ENCODE assay signal across 24 mouse cellular contexts in genomic region chr7:120126976-120127685, GRCm38 (mm10). TPM values are rescaled to one million over a fixed set of nuclear protein-coding genes. Genes with fewer than 3 reads are reported as not detected.
DNase-seq lines count a peak whose midpoint lies in the region; ATAC-seq and TF ChIP-seq lines count a peak whose summit lies in the region.
"Had no signal": no experiment of that assay in that cellular context is flagged by ENCODE, and none has a peak within 500 bp of the region (broad histone marks: within the 10 kb centered on the region; RNA-seq: fewer than 3 reads in every experiment).

No protein-coding gene starts in this region.

- 31% methylated on average over 5 of the region's 5 CpGs for WGBS in hindbrain, embryonic 10.5 days
- 43% methylated on average over 5 of the region's 5 CpGs for WGBS in hindbrain, postnatal 0 days
- WGBS in midbrain, embryonic 11.5 days = 26% methylated on average over 5 of the region's 5 CpGs
- WGBS in midbrain, embryonic 15.5 days = 16% methylated on average over 5 of the region's 5 CpGs
- 11% methylated on average over 5 of the region's 5 CpGs for WGBS in embryonic facial prominence, embryonic 12.5 days
- WGBS in limb, embryonic 14.5 days = 10% methylated on average over 5 of the region's 5 CpGs

- no peaks in the 10 kb centered on the region for H3K36me3 ChIP-seq in hindbrain, embryonic 10.5 days
- H3K36me3 ChIP-seq in hindbrain, postnatal 0 days (ENCODE audit: insufficient read depth, low read length) = no peaks in the 10 kb centered on the region
- no peaks in the 10 kb centered on the region for H3K36me3 ChIP-seq in midbrain, embryonic 11.5 days (ENCODE audit: control insufficient read depth, insufficient read depth, low read length)
- H3K36me3 ChIP-seq in midbrain, embryonic 15.5 days (replicated peaks) = no peaks in the 10 kb centered on the region
- no peaks in the 10 kb centered on the region for H3K36me3 ChIP-seq in embryonic facial prominence, embryonic 12.5 days
- no peaks in the 10 kb centered on the region for H3K36me3 ChIP-seq in limb, embryonic 14.5 days (ENCODE audit: control insufficient read depth, insufficient read depth, low read length)
- H3K36me3 ChIP-seq: forebrain, embryonic 15.5 days; midbrain, embryonic 10.5 days; neural tube, embryonic 15.5 days had no signal

- peak; percentile 15 for DNase-seq in hindbrain, embryonic 10.5 days (ENCODE audit: low spot score)
- DNase-seq in hindbrain, postnatal 0 days (ENCODE audit: low spot score) = no peak
- DNase-seq in midbrain, embryonic 11.5 days (ENCODE audit: low spot score, missing footprints) = peak; percentile 74
- DNase-seq in limb, embryonic 14.5 days (ENCODE audit: low spot score) = peak; percentile 66
- DNase-seq in frontal cortex, postnatal 10 days (ENCODE audit: low spot score in 2 of 2) = no peak
- no peak for DNase-seq in layer of hippocampus, adult 8-10 months (ENCODE audit: low spot score in 2 of 2)
- DNase-seq: adrenal gland, postnatal 10 days; cerebellum, adult 11-12 months; cerebellum, postnatal 25 days; heart, adult 18-20 months; heart, postnatal 36 days; lung, embryonic 14.5 days; lung, postnatal 4 days; thymus, postnatal 14 days had no signal

- no peak overlapping the region for H3K4me3 ChIP-seq in hindbrain, embryonic 10.5 days
- no peak overlapping the region for H3K4me3 ChIP-seq in hindbrain, postnatal 0 days (ENCODE audit: low read length)
- no peak overlapping the region for H3K4me3 ChIP-seq in midbrain, embryonic 11.5 days (ENCODE audit: low read depth, low read length)
- no peak overlapping the region for H3K4me3 ChIP-seq in midbrain, embryonic 15.5 days
- no peak overlapping the region for H3K4me3 ChIP-seq in embryonic facial prominence, embryonic 12.5 days
- no peak overlapping the region for H3K4me3 ChIP-seq in limb, embryonic 14.5 days (replicated peaks; ENCODE audit: low read length)
- H3K4me3 ChIP-seq: erythroblast, embryonic 14.5 days; forebrain, embryonic 15.5 days; midbrain, embryonic 10.5 days; myocyte; neural tube, embryonic 15.5 days had no signal

- H3K9me3 ChIP-seq in hindbrain, embryonic 10.5 days = no peaks in the 10 kb centered on the region
- H3K9me3 ChIP-seq in hindbrain, postnatal 0 days (ENCODE audit: low read length) = no peaks in the 10 kb centered on the region
- H3K9me3 ChIP-seq in midbrain, embryonic 11.5 days (ENCODE audit: control insufficient read depth, low read length) = no peaks in the 10 kb centered on the region
- H3K9me3 ChIP-seq in midbrain, embryonic 15.5 days = no peaks in the 10 kb centered on the region
- H3K9me3 ChIP-seq in embryonic facial prominence, embryonic 12.5 days = no peaks in the 10 kb centered on the region
- H3K9me3 ChIP-seq in limb, embryonic 14.5 days (ENCODE audit: control insufficient read depth, low read length) = no peaks in the 10 kb centered on the region
- H3K9me3 ChIP-seq: forebrain, embryonic 15.5 days; midbrain, embryonic 10.5 days; neural tube, embryonic 15.5 days had no signal

- ATAC-seq in hindbrain, postnatal 0 days = no peak
- ATAC-seq in midbrain, embryonic 11.5 days (ENCODE audit: low FRiP score) = no peak
- no peak for ATAC-seq in midbrain, embryonic 15.5 days (replicated peaks)
- ATAC-seq in embryonic facial prominence, embryonic 12.5 days (ENCODE audit: insufficient number of reproducible peaks, insufficient read depth, low FRiP score, low TSS enrichment) = peak; percentile 70
- ATAC-seq in limb, embryonic 14.5 days (ENCODE audit: low FRiP score, low read depth) = peak; percentile 66
- ATAC-seq: forebrain, embryonic 15.5 days had no signal

- no peak for TF ChIP-seq POLR2A in limb, embryonic 14.5 days (IDR thresholded peaks at IDR 0.05; ENCODE audit: borderline replicate concordance, extremely low read depth, insufficient read depth, insufficient read length)

- TF ChIP-seq CTCF in hindbrain, postnatal 0 days (IDR thresholded peaks at IDR 0.05; ENCODE audit: low read depth) = no peak

- peaks cover 24% of the 10 kb centered on the region for H3K4me1 ChIP-seq in hindbrain, embryonic 10.5 days (replicated peaks)
- no peaks in the 10 kb centered on the region for H3K4me1 ChIP-seq in hindbrain, postnatal 0 days (ENCODE audit: insufficient read depth, low read length)
- peaks cover 4% of the 10 kb centered on the region for H3K4me1 ChIP-seq in midbrain, embryonic 11.5 days (ENCODE audit: control insufficient read depth, insufficient read depth, low read length)
- H3K4me1 ChIP-seq in midbrain, embryonic 15.5 days = no peaks in the 10 kb centered on the region
- peaks cover 27% of the 10 kb centered on the region for H3K4me1 ChIP-seq in embryonic facial prominence, embryonic 12.5 days
- H3K4me1 ChIP-seq in limb, embryonic 14.5 days (ENCODE audit: control insufficient read depth, insufficient read depth, low read length) = peaks cover 19% of the 10 kb centered on the region

- H3K27me3 ChIP-seq in hindbrain, embryonic 10.5 days (ENCODE audit: insufficient read depth, poor library complexity, severe bottlenecking) = no peaks in the 10 kb centered on the region
- no peaks in the 10 kb centered on the region for H3K27me3 ChIP-seq in hindbrain, postnatal 0 days (ENCODE audit: insufficient read depth, low read length)
- no peaks in the 10 kb centered on the region for H3K27me3 ChIP-seq in midbrain, embryonic 11.5 days (ENCODE audit: control insufficient read depth, insufficient read depth, low read length)
- no peaks in the 10 kb centered on the region for H3K27me3 ChIP-seq in midbrain, embryonic 15.5 days (replicated peaks)
- no peaks in the 10 kb centered on the region for H3K27me3 ChIP-seq in embryonic facial prominence, embryonic 12.5 days
- H3K27me3 ChIP-seq in limb, embryonic 14.5 days (ENCODE audit: control insufficient read depth, insufficient read depth, low read length) = no peaks in the 10 kb centered on the region
- H3K27me3 ChIP-seq: forebrain, embryonic 15.5 days; neural tube, embryonic 15.5 days had no signal

- H3K4me2 ChIP-seq in hindbrain, postnatal 0 days (ENCODE audit: low read depth, low read length) = no peak overlapping the region
- no peak overlapping the region for H3K4me2 ChIP-seq in midbrain, embryonic 11.5 days
- H3K4me2 ChIP-seq in midbrain, embryonic 15.5 days = no peak overlapping the region
- H3K4me2 ChIP-seq in embryonic facial prominence, embryonic 12.5 days (replicated peaks) = no peak overlapping the region; the same call in 1 of the 2 replicates
- 0 out of 2 replicates have a peak overlapping the region, but pooled peaks have one; percentile 6 for H3K4me2 ChIP-seq in limb, embryonic 14.5 days (replicated peaks; ENCODE audit: low read depth, low read length, severe bottlenecking)
- H3K4me2 ChIP-seq: forebrain, embryonic 15.5 days; liver, embryonic 11.5 days; lung, embryonic 14.5 days; neural tube, embryonic 15.5 days had no signal

- H3K27ac ChIP-seq in hindbrain, embryonic 10.5 days = peak overlapping the region; percentile 60
- H3K27ac ChIP-seq in hindbrain, postnatal 0 days = no peak overlapping the region
- H3K27ac ChIP-seq in midbrain, embryonic 11.5 days (ENCODE audit: low read depth, low read length) = no peak overlapping the region
- no peak overlapping the region for H3K27ac ChIP-seq in midbrain, embryonic 15.5 days
- H3K27ac ChIP-seq in embryonic facial prominence, embryonic 12.5 days = peak overlapping the region; percentile 80
- 0 out of 2 replicates have a peak overlapping the region, but pooled peaks have one; percentile 15 for H3K27ac ChIP-seq in limb, embryonic 14.5 days (replicated peaks; ENCODE audit: low read depth, low read length)
- H3K27ac ChIP-seq: forebrain, embryonic 15.5 days; neural tube, embryonic 15.5 days had no signal

- H3K9ac ChIP-seq in hindbrain, postnatal 0 days (replicated peaks; ENCODE audit: low read length) = no peak overlapping the region
- H3K9ac ChIP-seq in midbrain, embryonic 11.5 days (ENCODE audit: low read length) = no peak overlapping the region
- no peak overlapping the region for H3K9ac ChIP-seq in midbrain, embryonic 15.5 days
- H3K9ac ChIP-seq in embryonic facial prominence, embryonic 12.5 days = no peak overlapping the region
- no peak overlapping the region for H3K9ac ChIP-seq in limb, embryonic 14.5 days (ENCODE audit: low read depth, low read length, severe bottlenecking)
- H3K9ac ChIP-seq: forebrain, embryonic 15.5 days; lung, embryonic 14.5 days; neural tube, embryonic 15.5 days had no signal

RNA-seq across cellular contexts. Expression of gene Zp2, which starts 18.0 kb away (rescaled TPM):
- 0.11 TPM in 1 of 2 replicates, not detected in the other for polyA plus RNA-seq in hindbrain, embryonic 10.5 days (2016; fragmentation: Nextera tagmentation; extraction: Ambion mirVana)
- not detected in 2 replicates for total RNA-seq in hindbrain, postnatal 0 days (2014; rRNA removed)
- not detected in 2 replicates for polyA plus RNA-seq in hindbrain, postnatal 0 days (2015; fragmentation: Nextera tagmentation; extraction: Ambion mirVana)
- not detected in 2 replicates for polyA plus RNA-seq in midbrain, embryonic 11.5 days (2014; fragmentation: Nextera tagmentation; extraction: Ambion mirVana)
- polyA plus RNA-seq in midbrain, embryonic 15.5 days (2015; fragmentation: Nextera tagmentation; extraction: Ambion mirVana) = not detected in 2 replicates
- 0.10 TPM in 1 of 2 replicates, not detected in the other for polyA plus RNA-seq in embryonic facial prominence, embryonic 12.5 days (2016; fragmentation: Nextera tagmentation; extraction: Ambion mirVana)
- polyA plus RNA-seq in limb, embryonic 14.5 days (2012; rRNA removed) = 1.0 and 1.7 TPM in 2 replicates
- polyA plus RNA-seq in limb, embryonic 14.5 days (2014; fragmentation: Nextera tagmentation; extraction: Ambion mirVana) = 0.08 and 0.66 TPM in 2 replicates
- under 1 TPM in 2 of 4 experiments, not detected in 2; 0.39 to 0.49 TPM for total RNA-seq in layer of hippocampus, adult 8-10 months (2022)
- polyA plus RNA-seq: C2C12; erythroblast, embryonic 14.5 days; forebrain, embryonic 15.5 days; intestine, embryonic 14.5 days; liver, embryonic 11.5 days; lung, embryonic 14.5 days; midbrain, embryonic 10.5 days; neural tube, embryonic 15.5 days had no signal

RNA-seq across cellular contexts. Expression of gene Tmem159, which starts 25.0 kb away (rescaled TPM):
- polyA plus RNA-seq in hindbrain, embryonic 10.5 days (2016; fragmentation: Nextera tagmentation; extraction: Ambion mirVana) = 25.1 and 27.3 TPM in 2 replicates
- total RNA-seq in hindbrain, postnatal 0 days (2014; rRNA removed) = 20.2 and 21.4 TPM in 2 replicates
- polyA plus RNA-seq in hindbrain, postnatal 0 days (2015; fragmentation: Nextera tagmentation; extraction: Ambion mirVana) = 23.0 and 26.5 TPM in 2 replicates
- polyA plus RNA-seq in midbrain, embryonic 11.5 days (2014; fragmentation: Nextera tagmentation; extraction: Ambion mirVana) = 23.2 and 23.6 TPM in 2 replicates
- polyA plus RNA-seq in midbrain, embryonic 15.5 days (2015; fragmentation: Nextera tagmentation; extraction: Ambion mirVana) = 10.6 and 10.8 TPM in 2 replicates
- polyA plus RNA-seq in embryonic facial prominence, embryonic 12.5 days (2016; fragmentation: Nextera tagmentation; extraction: Ambion mirVana) = 27.1 and 27.4 TPM in 2 replicates
- 11.7 and 14.2 TPM in 2 replicates for polyA plus RNA-seq in limb, embryonic 14.5 days (2012; rRNA removed)
- polyA plus RNA-seq in limb, embryonic 14.5 days (2014; fragmentation: Nextera tagmentation; extraction: Ambion mirVana) = 22.0 and 28.9 TPM in 2 replicates
- 10 to 100 TPM; 10.3 to 17.6 (median 13.0) TPM for total RNA-seq in layer of hippocampus, adult 8-10 months (2022)
- polyA plus RNA-seq: erythroblast, embryonic 14.5 days had no signal

RNA-seq across cellular contexts. Expression of gene Dnah3, which starts 32.1 kb away (rescaled TPM):
- polyA plus RNA-seq in hindbrain, embryonic 10.5 days (2016; fragmentation: Nextera tagmentation; extraction: Ambion mirVana) = 0.24 TPM in 1 of 2 replicates, not detected in the other
- 0.11 and 0.31 TPM in 2 replicates for total RNA-seq in hindbrain, postnatal 0 days (2014; rRNA removed)
- 0.03 and 0.08 TPM in 2 replicates for polyA plus RNA-seq in hindbrain, postnatal 0 days (2015; fragmentation: Nextera tagmentation; extraction: Ambion mirVana)
- 0.03 TPM in 1 of 2 replicates, not detected in the other for polyA plus RNA-seq in midbrain, embryonic 11.5 days (2014; fragmentation: Nextera tagmentation; extraction: Ambion mirVana)
- 0.21 and 0.29 TPM in 2 replicates for polyA plus RNA-seq in midbrain, embryonic 15.5 days (2015; fragmentation: Nextera tagmentation; extraction: Ambion mirVana)
- not detected in 2 replicates for polyA plus RNA-seq in embryonic facial prominence, embryonic 12.5 days (2016; fragmentation: Nextera tagmentation; extraction: Ambion mirVana)
- polyA plus RNA-seq in limb, embryonic 14.5 days (2012; rRNA removed) = not detected in 2 replicates
- polyA plus RNA-seq in limb, embryonic 14.5 days (2014; fragmentation: Nextera tagmentation; extraction: Ambion mirVana) = 0.01 TPM in 1 of 2 replicates, not detected in the other
- total RNA-seq in layer of hippocampus, adult 8-10 months (2022) = under 1 TPM; 0.25 to 0.58 (median 0.38) TPM
- total RNA-seq: heart, postnatal 36 days had no signal
- polyA plus RNA-seq: C2C12; intestine, embryonic 14.5 days; liver, embryonic 11.5 days; lung, embryonic 14.5 days; midbrain, embryonic 10.5 days; neural tube, embryonic 15.5 days had no signal

RNA-seq across cellular contexts. Expression of gene Anks4b, which starts 46.5 kb away (rescaled TPM):
- 0.05 and 0.12 TPM in 2 replicates for polyA plus RNA-seq in hindbrain, embryonic 10.5 days (2016; fragmentation: Nextera tagmentation; extraction: Ambion mirVana)
- not detected in 2 replicates for total RNA-seq in hindbrain, postnatal 0 days (2014; rRNA removed)
- not detected in 2 replicates for polyA plus RNA-seq in hindbrain, postnatal 0 days (2015; fragmentation: Nextera tagmentation; extraction: Ambion mirVana)
- not detected in 2 replicates for polyA plus RNA-seq in midbrain, embryonic 11.5 days (2014; fragmentation: Nextera tagmentation; extraction: Ambion mirVana)
- not detected in 2 replicates for polyA plus RNA-seq in midbrain, embryonic 15.5 days (2015; fragmentation: Nextera tagmentation; extraction: Ambion mirVana)
- 0.10 TPM in 1 of 2 replicates, not detected in the other for polyA plus RNA-seq in embryonic facial prominence, embryonic 12.5 days (2016; fragmentation: Nextera tagmentation; extraction: Ambion mirVana)
- 0.03 TPM in 1 of 2 replicates, not detected in the other for polyA plus RNA-seq in limb, embryonic 14.5 days (2012; rRNA removed)
- polyA plus RNA-seq in limb, embryonic 14.5 days (2014; fragmentation: Nextera tagmentation; extraction: Ambion mirVana) = not detected in 2 replicates
- under 1 TPM; 0.22 to 0.45 (median 0.34) TPM for total RNA-seq in layer of hippocampus, adult 8-10 months (2022)
- polyA plus RNA-seq: C2C12; erythroblast, embryonic 14.5 days; lung, embryonic 14.5 days; midbrain, embryonic 10.5 days; myocyte; neural tube, embryonic 15.5 days had no signal

Comparison
In these comparisons a context has a peak if more than half of its experiments do, and no peak if none do; other contexts are left out.
1. DNase-seq: peak in hindbrain, embryonic 10.5 days (single experiment), midbrain, embryonic 11.5 days (single experiment) and limb, embryonic 14.5 days (single experiment); none in hindbrain, postnatal 0 days (single experiment), frontal cortex, postnatal 10 days (0 of 2) and layer of hippocampus, adult 8-10 months (0 of 2).
2. H3K27ac ChIP-seq: peak in hindbrain, embryonic 10.5 days (single experiment), embryonic facial prominence, embryonic 12.5 days (single experiment) and limb, embryonic 14.5 days (single experiment); none in hindbrain, postnatal 0 days (single experiment), midbrain, embryonic 11.5 days (single experiment) and midbrain, embryonic 15.5 days (single experiment).
3. ATAC-seq: peak in embryonic facial prominence, embryonic 12.5 days (single experiment) and limb, embryonic 14.5 days (single experiment); none in hindbrain, postnatal 0 days (single experiment), midbrain, embryonic 11.5 days (single experiment) and midbrain, embryonic 15.5 days (single experiment).